Comparison of ENCODE assay signal across 16 mouse cellular contexts in genomic region chr12:107922180-107922579, GRCm38 (mm10).
"Had no signal": no experiment of that assay in that cellular context is flagged by ENCODE, and none has a peak within 500 bp of the region (broad histone marks: within the 10 kb centered on the region; RNA-seq: fewer than 3 reads in every experiment).

No protein-coding gene starts in this region.

- DNase-seq: kidney, adult 18-20 months; kidney, adult 9 months; kidney, postnatal 14 days; kidney, postnatal 4 days; layer of hippocampus, postnatal 36 days; liver, embryonic 13.5 days; lung, adult 2 months; lung, postnatal 14 days; lung, postnatal 4 days; midbrain, embryonic 14.5 days; right cerebral cortex, adult 18-20 months; right cerebral cortex, postnatal 14 days; right cerebral cortex, postnatal 4 days; thymus, postnatal 4 days had no signal

- H3K27ac ChIP-seq: liver, embryonic 13.5 days had no signal

- H3K27me3 ChIP-seq: liver, embryonic 13.5 days had no signal

- H3K9me3 ChIP-seq: liver, embryonic 13.5 days had no signal

- H3K36me3 ChIP-seq: liver, embryonic 13.5 days had no signal

- H3K4me3 ChIP-seq: left cerebral cortex, adult 2 months; liver, embryonic 13.5 days had no signal

- H3K9ac ChIP-seq: liver, embryonic 13.5 days had no signal

- H3K4me1 ChIP-seq: liver, embryonic 13.5 days had no signal

- H3K4me2 ChIP-seq: liver, embryonic 13.5 days; midbrain, embryonic 11.5 days had no signal
